Mouse (Mus musculus) forebrain, postnatal 0 days (tissue): ENCODE results near the gene Slc23a4. TPM values are rescaled to one million over a fixed set of nuclear protein-coding genes. Genes with fewer than 3 reads are reported as not detected.

Experiments used
- ATAC-seq: fragments of 200-750 bp; cut with Nextera tagmentation; 2 replicates; pipeline ENCODE4 v1.8.0; 2017; ENCODE audit warnings: mild to moderate bottlenecking, moderate library complexity
- DNase-seq: peaks from one replicate; pipeline ENCODE4 v3.0.0-alpha.2; 2015
- H3K27ac ChIP-seq: fragments of 300-500 bp; sonication (generic); 2 replicates; pipeline ENCODE4 v1.5.1; 2014; ENCODE audit warnings: low read depth, mild to moderate bottlenecking, antibody characterized with exemption, low read length, moderate library complexity, mixed read lengths
- H3K27me3 ChIP-seq: fragments of 300-500 bp; sonication (generic); 2 replicates; pipeline ENCODE4 v1.6.1; 2014; ENCODE audit warnings: mild to moderate bottlenecking, low read length, mixed read lengths; ENCODE audit not compliant: insufficient read depth
- H3K36me3 ChIP-seq: fragments of 300-500 bp; sonication (generic); 2 replicates; pipeline ENCODE4 v1.6.1; 2014; ENCODE audit warnings: mild to moderate bottlenecking, moderate library complexity; ENCODE audit not compliant: insufficient read depth
- H3K4me1 ChIP-seq: fragments of 300-500 bp; sonication (generic); 2 replicates; pipeline ENCODE4 v1.6.1; 2014; ENCODE audit warnings: antibody characterized with exemption; ENCODE audit not compliant: insufficient read depth
- H3K4me2 ChIP-seq: fragments of 300-500 bp; sonication (generic); 2 replicates; pipeline ENCODE4 v1.6.1; 2014; ENCODE audit warnings: low read depth, mild to moderate bottlenecking, moderate library complexity
- H3K4me3 ChIP-seq: fragments of 300-500 bp; sonication (generic); 2 replicates; pipeline ENCODE4 v1.5.1; 2014; ENCODE audit warnings: low read depth, low read length, mixed read lengths
- H3K9ac ChIP-seq: fragments of 300-500 bp; sonication (generic); 2 replicates; pipeline ENCODE4 v1.6.1; 2014; ENCODE audit warnings: mild to moderate bottlenecking
- H3K9me3 ChIP-seq: fragments of 300-500 bp; sonication (generic); 2 replicates; pipeline ENCODE4 v1.6.1; 2016; ENCODE audit warnings: low read length
- CTCF ChIP-seq: sonication (generic); IDR thresholded peaks from 2 replicates; pipeline ENCODE4 v1.5.1; 2016; ENCODE audit warnings: antibody characterized with exemption, control low read depth, low read depth
- WGBS: fragments of 180-500 bp; shearing (Covaris S2); extraction: QIAGEN DNeasy Blood & Tissue Kit; methylation state at CpG from one replicate; pipeline ENCODE4 v1.1.7; 2014; 5-methylcytosine and 5-hydroxymethylcytosine counted together
- polyA plus RNA-seq: library from polyadenylated mRNA; unstranded; fragments of >200 nt; fragmentation: Nextera tagmentation; extraction: Ambion mirVana; gene quantifications from 2 replicates; pipeline ENCODE4 v1.2.1, GENCODE M21; 2015
- total RNA-seq: library from RNA; depleted of rRNA; stranded (reverse); fragments of >200 nt; gene quantifications from 2 replicates; pipeline ENCODE4 v1.2.3, GENCODE M21; 2014; rRNA removed

The Slc23a4 gene
- total and polyA plus RNA-seq, 2 experiments from 2014 or later: 0.48 to 1.9 TPM

DNA sequence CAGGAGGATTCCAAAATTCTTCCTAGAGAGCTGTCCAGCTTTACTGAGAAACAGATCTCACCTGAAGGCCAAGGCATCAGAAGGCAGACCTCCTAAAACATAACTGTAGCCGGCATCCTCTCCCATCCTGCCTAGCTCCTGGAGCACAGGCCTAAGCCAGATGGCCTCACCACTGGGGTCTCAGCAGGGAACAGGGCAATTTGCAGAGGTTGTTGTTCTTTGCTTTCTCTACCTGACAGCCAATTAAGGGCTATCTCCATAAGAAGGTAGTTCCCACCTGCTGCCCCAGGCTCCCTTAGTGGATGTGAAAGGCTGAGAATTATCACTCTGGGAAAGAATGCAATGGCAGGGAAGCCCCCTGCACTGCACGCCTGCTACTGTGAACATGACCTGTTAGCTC, 87.2 kb downstream of the Slc23a4 start:
- Histone ChIP-seq H3K4me3 (no peak overlapping the region), H3K9me3 (no peaks in the 10 kb centered on the region), H3K27ac (no peak overlapping the region), H3K9ac (no peak overlapping the region), H3K4me1 (no peaks in the 10 kb centered on the region), H3K27me3 (no peaks in the 10 kb centered on the region), H3K4me2 (no peak overlapping the region), H3K36me3 (peaks cover 51% of the 10 kb centered on the region)
- DNase-seq: no peak
- WGBS: 80% methylated on average over 2 of the region's 2 CpGs
- no peak for TF ChIP-seq CTCF
- ATAC-seq: no peak

DNA sequence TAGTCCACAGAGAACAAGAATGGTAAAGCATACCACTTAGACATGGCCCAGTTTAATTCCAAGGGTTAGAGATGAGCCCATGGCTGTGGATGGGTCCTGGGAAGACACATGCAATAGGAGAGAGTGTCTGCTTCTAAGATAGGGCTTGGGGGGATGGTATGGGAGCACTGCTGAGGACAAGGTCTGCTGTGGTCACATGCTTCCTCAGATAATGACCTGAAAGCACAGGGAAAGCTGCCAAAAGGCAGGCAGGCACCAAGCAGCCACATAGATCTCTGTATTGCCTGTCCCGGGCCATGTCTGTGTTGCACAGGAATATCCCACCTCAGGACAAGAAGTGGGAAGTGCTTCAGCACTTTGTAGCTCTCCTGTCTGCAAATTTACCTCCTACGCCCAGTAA, 89.1 kb downstream of the Slc23a4 start:
- no peak overlapping the region for H3K9ac ChIP-seq
- H3K27ac ChIP-seq: no peak overlapping the region
- H3K36me3 ChIP-seq: peaks cover 59% of the 10 kb centered on the region
- ATAC-seq (no peak), DNase-seq (no peak)
- no peak overlapping the region for H3K4me3 ChIP-seq
- no peaks in the 10 kb centered on the region for H3K27me3 ChIP-seq
- TF ChIP-seq CTCF: no peak
- WGBS: 96% methylated on average over 2 of the region's 2 CpGs
- H3K4me1 ChIP-seq: no peaks in the 10 kb centered on the region
- no peaks in the 10 kb centered on the region for H3K9me3 ChIP-seq
- no peak overlapping the region for H3K4me2 ChIP-seq

DNA sequence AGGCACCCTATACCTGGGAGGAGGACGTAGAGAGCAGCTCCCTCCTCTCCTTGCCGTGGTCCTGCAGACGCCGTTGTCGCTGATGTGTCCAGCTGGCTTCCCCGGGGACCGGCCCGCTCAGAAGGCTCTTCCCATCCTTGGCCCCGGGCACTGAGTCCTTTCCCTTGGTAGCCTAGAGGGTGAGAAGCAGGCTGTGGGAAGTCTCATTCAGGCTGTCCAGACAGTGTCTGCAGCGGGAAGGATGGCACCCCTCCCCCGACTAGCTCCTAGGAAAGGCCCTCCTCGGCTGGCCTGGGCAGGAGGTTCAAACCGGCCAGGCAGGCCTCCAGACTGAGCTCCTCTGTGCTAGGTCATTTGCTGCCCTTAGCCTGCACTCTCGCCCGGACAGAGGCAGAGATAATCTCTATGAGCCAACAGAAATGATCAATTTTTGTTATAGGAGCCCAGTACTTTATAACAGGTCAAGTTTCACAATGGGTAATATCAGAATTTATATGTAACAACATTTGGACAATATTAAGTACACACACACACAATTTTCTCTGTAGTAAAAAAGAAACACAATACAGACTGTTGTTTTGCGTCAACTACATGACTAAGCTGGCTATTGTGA, 91.9 kb downstream of the Slc23a4 start:
- Histone ChIP-seq H3K4me2 (no peak overlapping the region), H3K27ac (no peak overlapping the region), H3K9me3 (no peaks in the 10 kb centered on the region), H3K4me1 (no peaks in the 10 kb centered on the region), H3K27me3 (no peaks in the 10 kb centered on the region), H3K4me3 (no peak overlapping the region), H3K9ac (no peak overlapping the region), H3K36me3 (peaks cover 67% of the 10 kb centered on the region)
- no peak for DNase-seq
- TF ChIP-seq CTCF: no peak
- 55% methylated on average over 16 of the region's 16 CpGs for WGBS
- ATAC-seq: no peak

DNA sequence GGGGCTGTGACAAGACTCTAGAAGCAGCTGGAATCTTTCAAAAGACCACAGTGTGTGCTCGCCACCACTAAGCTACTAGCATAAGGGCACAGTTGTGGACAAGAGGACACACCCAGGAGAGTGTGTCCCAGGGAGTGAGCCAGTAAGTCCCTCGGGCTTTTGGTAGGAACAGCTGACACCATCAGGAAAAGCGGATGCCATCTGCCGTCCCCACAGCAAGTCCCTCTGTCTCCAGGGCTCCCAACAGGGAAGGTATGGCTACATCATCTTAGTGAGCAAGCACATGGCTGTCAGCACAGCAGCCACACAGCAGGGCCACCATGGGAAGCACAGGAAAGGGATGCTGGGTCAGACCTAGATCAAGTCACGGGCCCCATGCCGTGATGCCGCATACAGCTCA, 92.6 kb downstream of the Slc23a4 start:
- Histone ChIP-seq H3K36me3 (peaks cover 69% of the 10 kb centered on the region), H3K4me3 (no peak overlapping the region), H3K27ac (no peak overlapping the region), H3K4me1 (no peaks in the 10 kb centered on the region), H3K9me3 (no peaks in the 10 kb centered on the region), H3K9ac (no peak overlapping the region), H3K27me3 (no peaks in the 10 kb centered on the region), H3K4me2 (no peak overlapping the region)
- ATAC-seq (no peak), DNase-seq (no peak)
- WGBS: 86% methylated on average over 7 of the region's 7 CpGs
- no peak for TF ChIP-seq CTCF

Other genes starting within 250 kb of the Slc23a4 start
- gene Agbl3, start 208.0 kb downstream of the Slc23a4 start, total RNA-seq: 28.1 and 31.1 TPM in 2 replicates
- 16.9 and 20.0 TPM in 2 replicates for gene Agbl3, start 208.0 kb downstream of the Slc23a4 start, polyA plus RNA-seq
- 1.6 and 7.3 TPM in 2 replicates for gene Tmem140, start 125.3 kb downstream of the Slc23a4 start, total RNA-seq
- gene Tmem140, start 125.3 kb downstream of the Slc23a4 start, polyA plus RNA-seq: 0.45 and 0.48 TPM in 2 replicates
- 5.7 and 6.3 TPM in 2 replicates for gene Cyren, start 110.3 kb downstream of the Slc23a4 start, total RNA-seq
- 4.5 and 5.0 TPM in 2 replicates for gene Cyren, start 110.3 kb downstream of the Slc23a4 start, polyA plus RNA-seq
- gene Wdr91, start 77.5 kb downstream of the Slc23a4 start, total RNA-seq: 28.4 and 37.3 TPM in 2 replicates
- 11.8 and 14.6 TPM in 2 replicates for gene Wdr91, start 77.5 kb downstream of the Slc23a4 start, polyA plus RNA-seq
- gene Stra8, start 68.2 kb downstream of the Slc23a4 start, total RNA-seq: not detected in 2 replicates
- gene Stra8, start 68.2 kb downstream of the Slc23a4 start, polyA plus RNA-seq: not detected in 2 replicates
- gene Cnot4, start 145.3 kb upstream of the Slc23a4 start, total RNA-seq: 29.4 and 30.9 TPM in 2 replicates
- gene Cnot4, start 145.3 kb upstream of the Slc23a4 start, polyA plus RNA-seq: 18.8 and 25.5 TPM in 2 replicates
- gene Nup205, start 189.0 kb upstream of the Slc23a4 start, total RNA-seq: 50.6 and 55.3 TPM in 2 replicates
- 9.7 and 10.7 TPM in 2 replicates for gene Nup205, start 189.0 kb upstream of the Slc23a4 start, polyA plus RNA-seq